Mouse (Mus musculus): ENCODE results near the gene Timm22.
A peak's percentile ranks its signal among the peaks of the same experiment; 100 is the strongest.

Timm22 gene

DNA sequence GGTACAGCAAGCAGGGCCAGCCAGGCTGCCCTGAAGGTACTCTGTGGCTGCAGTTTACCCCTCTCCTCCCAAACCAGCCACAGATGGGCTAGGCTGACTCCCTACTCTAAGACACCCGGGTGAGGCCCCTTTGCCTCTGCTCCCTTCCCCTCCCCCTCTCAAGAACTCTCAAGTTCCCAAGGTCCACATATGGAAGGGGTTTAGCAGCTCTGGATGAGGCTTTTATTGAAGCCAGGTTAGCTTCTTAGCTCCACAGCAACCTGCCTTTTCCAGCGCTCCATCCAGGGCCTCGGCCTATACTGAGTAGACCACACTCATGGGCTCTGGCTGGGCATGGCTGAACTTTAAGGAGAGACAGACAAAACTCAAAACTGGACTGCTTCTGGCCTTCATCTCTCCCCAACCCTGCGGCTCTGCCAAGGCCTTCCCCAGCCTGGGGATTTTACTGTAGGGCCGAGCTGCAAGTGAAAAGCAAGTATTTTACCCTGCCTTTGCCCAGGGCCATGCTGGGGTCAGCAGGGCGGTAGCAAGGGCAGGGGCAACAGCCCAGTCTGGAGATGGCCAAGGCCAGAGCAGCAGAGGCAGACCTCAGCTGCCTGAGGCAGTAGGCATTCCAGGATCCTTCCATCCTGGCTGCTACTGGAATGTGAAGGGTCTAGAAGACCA, 23.3 kb downstream of the Timm22 start:
- no peak for DNase-seq (ENCODE audit: low read depth, low spot score)

DNA sequence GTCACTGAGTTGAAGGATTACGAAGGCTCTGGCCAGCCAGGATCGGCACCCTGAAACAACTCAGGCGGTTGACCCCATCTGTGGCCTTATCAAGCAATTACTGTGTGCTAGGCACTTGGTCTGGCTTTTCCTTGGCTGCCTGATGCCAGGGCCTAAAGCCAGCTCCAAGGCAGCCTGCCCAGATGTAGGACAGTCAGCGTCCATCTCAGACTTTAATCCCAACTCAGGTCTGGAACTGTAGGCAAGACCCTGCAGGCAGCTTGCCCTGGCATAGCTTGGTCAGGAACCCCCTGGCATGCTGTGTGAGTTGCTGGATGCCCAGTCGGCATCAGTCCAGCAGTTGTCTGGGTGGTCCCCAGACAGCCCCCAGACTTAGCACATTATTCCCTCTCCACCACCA, 29.3 kb downstream of the Timm22 start:
- no peak for DNase-seq (ENCODE audit: low read depth, low spot score)

DNA sequence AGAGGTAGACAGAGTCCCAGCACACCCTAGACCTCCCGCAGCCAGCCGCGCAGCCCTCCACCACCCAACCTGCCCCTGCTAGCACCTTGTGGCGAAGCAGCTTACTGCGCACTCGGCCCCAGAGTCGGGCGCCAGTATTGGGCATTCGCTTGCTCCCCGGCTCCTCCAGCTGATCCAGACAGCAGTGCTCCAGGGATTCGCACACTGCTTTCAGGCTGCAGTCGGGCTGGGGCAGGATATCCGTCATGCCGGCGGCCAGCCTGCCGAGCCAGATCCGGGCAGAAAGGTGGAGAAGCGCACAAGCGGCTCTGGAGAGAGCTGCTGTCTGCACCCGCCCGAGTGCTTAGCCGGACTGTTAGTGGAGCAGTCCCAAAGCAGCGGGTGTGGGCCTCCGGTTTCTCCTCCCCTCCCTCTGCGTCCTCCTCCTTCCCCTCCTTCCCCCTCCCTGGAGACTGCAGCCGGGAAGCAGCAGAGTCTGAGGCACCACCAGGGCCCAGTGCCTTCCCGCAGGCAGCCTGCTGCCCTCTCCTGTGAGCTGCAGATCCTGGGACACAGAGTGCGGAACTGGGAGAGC, 30.2 kb downstream of the Timm22 start:
- DNase-seq (ENCODE audit: low read depth, low spot score), result no peak

DNA sequence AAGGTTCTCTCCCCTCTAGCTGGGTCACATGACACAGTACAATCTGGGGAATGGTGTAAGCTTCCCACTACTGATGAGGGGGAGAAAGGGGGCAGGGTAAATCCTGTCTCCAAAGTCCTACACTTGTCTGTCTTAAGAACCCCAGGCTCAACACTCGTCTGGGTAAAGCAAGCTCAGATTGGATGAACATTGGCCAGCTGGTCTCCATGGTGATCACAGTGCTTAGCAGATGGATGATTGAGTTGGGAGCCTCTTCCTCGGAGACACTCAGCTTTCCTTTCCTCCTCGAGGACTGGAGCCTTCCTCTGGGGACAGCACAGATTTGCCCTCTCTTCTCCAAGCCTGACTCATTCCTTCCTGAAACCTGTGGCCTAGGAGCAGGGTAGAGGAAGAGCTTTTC, 32.9 kb downstream of the Timm22 start:
- DNase-seq (ENCODE audit: low read depth, low spot score), result no peak

DNA sequence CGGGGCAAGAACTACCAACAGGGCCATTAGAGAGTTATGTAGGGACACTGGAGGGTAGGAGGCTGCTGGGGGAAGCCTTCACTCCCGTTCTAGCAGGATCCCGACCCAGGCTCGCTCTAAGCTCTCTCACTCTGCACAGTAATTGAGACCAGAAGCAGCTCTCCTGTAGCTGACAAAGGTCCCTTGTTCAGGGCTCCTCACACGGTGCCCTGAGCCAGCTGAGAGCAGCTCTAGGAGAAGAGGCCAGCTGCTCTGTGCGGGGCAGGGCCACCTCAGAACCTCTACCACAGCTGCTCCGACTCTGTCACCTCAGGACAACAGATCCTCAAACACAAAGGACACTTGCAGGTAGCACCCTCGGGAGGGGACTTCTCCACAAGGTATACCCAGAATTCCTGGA, 38.7 kb downstream of the Timm22 start:
- no peak for DNase-seq (ENCODE audit: low read depth, low spot score)

DNA sequence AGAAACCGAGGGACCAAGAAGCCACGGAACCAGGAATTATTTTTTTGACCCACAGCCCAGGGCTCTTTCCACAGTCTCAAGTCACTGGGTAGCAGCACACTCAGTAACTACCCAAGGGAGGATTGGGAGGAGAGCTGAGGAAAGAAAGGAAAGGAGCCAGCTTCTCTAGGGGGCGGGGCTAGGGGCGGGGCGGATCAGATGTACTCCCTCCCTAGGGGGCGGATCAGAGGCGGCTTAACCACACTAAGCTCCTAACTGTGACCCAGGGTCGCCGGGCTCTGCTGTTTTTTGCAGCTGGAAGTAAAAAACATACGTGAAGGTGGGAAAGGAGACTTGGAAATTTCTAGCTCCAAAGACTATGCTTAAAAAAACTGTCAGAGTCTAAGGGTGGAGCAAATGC, 39.5 kb downstream of the Timm22 start:
- DNase-seq (ENCODE audit: low read depth, low spot score), result no peak

DNA sequence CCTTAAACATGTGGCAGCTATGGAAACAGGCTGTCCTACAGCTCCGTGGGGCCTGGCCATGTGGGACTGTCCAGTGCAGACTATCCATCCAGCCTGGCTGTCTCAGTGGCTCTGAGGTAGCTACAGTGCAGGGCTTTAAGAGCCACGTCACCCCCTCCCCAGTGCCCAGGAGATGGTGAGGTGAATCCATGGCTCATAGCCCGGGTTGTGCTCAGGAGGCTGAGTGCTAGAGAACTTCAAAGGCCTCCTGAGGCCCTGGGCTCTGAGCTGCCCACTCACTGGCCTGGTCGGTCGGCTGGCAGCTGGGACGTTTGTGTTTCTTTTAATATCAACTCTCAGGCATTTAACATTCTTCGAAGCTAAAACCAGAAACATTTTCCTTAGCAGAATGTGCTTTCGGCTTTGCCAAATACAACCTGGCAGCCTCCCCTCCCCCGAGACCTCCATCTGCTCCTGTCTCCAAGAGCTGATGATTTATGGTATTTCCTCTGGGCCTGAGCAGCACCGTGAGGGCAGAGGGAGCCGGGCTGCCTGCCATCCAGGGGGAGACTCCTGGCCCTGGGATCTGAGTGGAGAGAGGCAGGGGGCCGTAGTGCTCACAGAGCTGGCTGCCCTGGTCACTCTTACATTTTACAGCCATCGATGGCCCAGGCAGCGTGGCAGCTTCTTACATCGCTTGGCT, 42.9 kb downstream of the Timm22 start:
- DNase-seq (ENCODE audit: low read depth, low spot score), result no peak

DNA sequence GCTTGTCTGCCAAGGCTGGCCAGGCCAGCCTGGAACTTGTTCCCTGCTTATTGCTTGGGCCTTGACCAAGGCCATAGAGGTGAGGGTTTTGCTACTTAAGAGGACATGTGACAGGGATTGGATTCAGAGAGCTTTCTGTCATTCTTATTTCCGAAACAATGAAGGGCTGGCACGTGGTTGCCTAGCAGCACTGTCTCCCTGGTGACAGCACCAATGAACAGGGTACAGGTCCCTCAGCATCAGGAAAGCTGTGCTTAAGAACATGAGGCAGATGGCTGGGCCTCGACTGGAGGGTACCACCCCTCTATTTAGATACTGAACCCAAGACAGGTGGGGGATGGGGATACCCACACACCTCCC, 43.4 kb downstream of the Timm22 start:
- DNase-seq (ENCODE audit: low read depth, low spot score), result no peak

DNA sequence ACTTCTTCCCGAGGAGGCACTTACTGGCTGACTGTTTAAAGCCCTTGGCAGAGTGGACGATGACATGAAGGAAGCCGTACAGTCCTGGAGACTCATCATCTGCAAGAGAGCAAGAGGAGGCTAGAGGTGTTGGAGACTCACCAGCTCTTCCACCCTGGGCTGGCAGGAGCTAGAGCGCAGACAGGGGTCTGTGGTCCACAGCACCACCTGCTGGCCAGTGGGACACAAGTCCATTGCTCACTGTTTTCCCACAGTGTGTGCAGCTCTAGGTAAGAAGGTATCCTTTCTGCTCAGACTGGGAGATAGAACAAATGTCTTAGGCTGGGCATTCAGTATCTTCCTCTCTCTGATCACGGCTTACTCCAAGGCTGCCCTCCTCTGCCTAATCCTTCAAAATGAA, 47.7 kb downstream of the Timm22 start:
- DNase-seq (ENCODE audit: low read depth, low spot score), result peak; percentile 72

DNA sequence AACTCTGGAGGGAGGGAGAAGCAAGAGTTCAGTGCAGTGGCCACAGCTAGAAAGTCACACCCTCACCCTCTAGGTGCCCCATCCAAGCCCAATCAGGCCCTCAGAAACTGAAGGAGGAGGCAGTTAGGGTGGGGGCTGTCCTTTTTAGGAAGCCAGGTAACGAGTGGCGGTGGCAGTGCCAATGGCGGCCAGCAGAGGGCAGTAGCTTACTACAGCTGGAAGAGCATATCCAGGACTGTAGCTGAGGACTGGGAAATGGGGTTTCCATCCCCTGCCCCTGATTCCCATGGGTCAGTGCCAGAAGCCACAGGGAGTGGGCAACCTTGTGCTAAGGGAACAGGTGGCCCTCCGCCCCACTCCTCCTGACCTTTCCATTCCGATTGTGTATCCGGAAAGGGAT, 49.5 kb downstream of the Timm22 start:
- peak; percentile 75 for DNase-seq (ENCODE audit: low read depth, low spot score)

DNA sequence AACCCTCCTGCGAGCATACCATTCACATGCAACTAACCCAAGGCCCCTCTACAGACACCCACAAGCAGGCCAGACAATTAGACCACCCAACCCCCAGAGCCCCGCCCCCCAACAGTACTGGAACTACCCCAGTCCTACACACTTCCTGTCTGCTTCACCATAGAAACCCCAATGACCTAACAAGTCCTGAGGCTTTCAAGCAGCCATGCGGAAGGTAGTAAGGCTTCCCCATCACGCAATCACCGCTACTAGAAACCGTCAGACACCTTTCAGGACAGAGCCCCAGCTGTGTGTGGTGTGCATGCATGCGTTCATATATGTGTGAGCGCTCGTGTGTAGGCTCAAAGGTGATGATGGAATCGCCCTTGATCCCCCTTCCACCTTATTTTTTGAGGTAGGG, 50.1 kb downstream of the Timm22 start:
- no peak for DNase-seq (ENCODE audit: low read depth, low spot score)

DNA sequence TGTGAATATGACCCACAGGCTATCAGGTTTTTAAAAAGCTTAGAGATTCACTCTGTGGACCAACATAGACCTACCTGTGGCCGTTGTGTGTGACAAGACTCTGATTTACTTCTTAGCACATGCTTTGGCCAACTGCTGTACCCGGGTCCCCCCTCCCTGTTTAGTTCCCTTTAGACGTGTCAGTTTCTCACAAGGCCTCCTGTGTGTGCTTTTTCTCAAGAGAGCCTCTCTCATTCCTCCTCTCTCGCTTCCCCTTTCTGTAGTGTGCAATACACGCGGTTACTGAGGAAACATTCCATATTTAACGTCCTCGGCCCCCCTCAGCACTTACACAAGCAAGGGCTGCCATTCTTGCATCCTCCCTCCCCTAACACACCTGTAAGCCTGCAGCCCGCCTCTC, 52.0 kb downstream of the Timm22 start:
- no peak for DNase-seq (ENCODE audit: low read depth, low spot score)

DNA sequence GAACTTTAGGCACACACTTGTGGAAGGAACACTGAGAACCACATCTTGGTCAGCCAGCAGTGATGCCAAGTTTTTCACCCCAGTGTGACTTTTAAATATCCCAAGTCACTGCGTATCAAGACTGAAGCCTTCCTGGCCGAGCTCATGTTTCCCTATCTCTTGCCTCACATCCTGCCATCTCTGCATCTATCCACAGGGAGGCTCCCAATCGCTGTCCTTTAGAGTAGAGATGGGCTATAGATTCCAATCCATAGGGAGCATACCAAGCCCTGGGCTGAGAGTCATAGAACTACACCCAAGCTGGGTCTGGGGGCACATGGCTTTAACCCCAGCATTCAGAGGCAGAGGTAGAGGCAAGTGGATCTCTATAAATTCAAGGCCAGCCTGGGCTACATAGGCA, 52.7 kb downstream of the Timm22 start:
- no peak for DNase-seq (ENCODE audit: low read depth, low spot score)

DNA sequence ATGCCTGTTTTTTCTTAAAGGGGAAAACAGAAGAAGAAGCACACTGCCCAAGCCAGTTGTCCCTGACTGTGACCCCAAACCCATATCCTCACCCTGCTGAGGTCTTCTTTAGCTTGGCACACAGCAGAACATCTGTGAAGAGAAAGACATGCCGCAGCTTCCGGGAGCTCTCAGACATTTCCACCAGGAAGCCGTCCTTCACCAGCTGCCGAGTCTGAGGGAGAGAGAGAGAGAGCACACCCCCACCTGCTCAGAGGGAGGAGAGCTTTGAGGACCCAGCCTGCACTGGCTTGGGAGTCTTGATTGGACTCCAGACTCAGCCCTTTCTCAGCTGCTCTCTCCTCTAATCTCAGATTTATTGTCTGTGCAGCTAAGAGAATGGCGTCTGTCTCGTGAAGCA, 54.4 kb downstream of the Timm22 start:
- DNase-seq (ENCODE audit: low read depth, low spot score), result no peak

DNA sequence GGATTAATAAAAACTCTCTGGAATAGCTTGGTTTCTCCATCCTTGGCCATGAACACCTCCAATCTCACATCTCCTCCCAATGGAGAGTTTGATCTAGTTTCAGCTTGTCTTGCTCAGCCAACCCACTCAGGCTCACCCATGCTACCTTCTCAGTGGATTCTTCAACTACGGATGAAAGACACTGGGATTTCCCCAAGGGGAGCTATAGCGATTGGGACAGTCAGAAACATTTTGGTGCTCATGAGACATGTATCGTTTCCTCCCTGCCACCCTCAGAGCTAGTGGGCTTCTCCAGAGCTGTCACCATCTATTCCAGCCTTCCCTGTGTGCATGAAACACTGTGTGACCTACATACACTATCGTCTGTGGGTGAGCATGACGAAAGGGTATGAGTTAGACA, 54.9 kb downstream of the Timm22 start:
- DNase-seq (ENCODE audit: low read depth, low spot score), result no peak

DNA sequence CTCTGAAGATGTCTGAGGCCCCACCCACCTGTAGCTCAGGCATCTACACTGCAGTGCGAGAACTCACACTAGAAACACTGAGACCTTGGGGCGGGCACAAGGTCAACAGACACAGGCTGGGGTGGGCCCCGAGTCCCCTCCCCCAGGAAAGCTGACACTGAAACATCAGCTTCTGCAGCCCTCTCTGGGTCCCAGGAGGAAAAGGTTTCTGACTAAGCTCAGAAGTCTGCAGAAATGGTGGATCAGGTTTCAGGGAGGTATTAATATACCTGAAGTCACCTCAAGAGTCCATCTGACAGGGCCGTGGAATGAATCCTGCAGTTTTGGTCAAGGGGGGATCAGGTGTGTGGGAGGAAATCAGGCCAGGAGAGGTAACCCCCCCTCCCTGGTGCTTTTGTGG, 59.1 kb downstream of the Timm22 start:
- DNase-seq (ENCODE audit: low read depth, low spot score), result no peak
